Mouse (Mus musculus) macrophage (primary cell): ENCODE measurements around the gene Tff3. TPM values are rescaled to one million over a fixed set of nuclear protein-coding genes. Genes with fewer than 3 reads are reported as not detected.

Source experiments
- H3K27ac ChIP-seq: fragments of 350-480 bp; formaldehyde crosslinking; 2 replicates; pipeline ENCODE4 v1.9.0; 2021
- H3K36me3 ChIP-seq: fragments of 350-480 bp; formaldehyde crosslinking; 2 replicates; pipeline ENCODE4 v1.9.0; 2021; ENCODE audit errors: inconsistent target
- H3K4me3 ChIP-seq: fragments of 350-480 bp; formaldehyde crosslinking; 2 replicates; pipeline ENCODE4 v1.9.0; 2021; ENCODE audit errors: inconsistent target
- H3K79me2 ChIP-seq: fragments of 350-480 bp; formaldehyde crosslinking; 2 replicates; pipeline ENCODE4 v1.9.0; 2021; ENCODE audit errors: inconsistent target
- WGBS: methylation state at CpG from one replicate; pipeline ENCODE4 v1.1.7; 2026; ENCODE audit warnings: inconsistent platforms; ENCODE audit not compliant: missing documents; 5-methylcytosine and 5-hydroxymethylcytosine counted together
- polyA plus RNA-seq: library from polyadenylated mRNA; stranded (reverse); fragments of 250-400 nt; gene quantifications from 3 replicates; pipeline ENCODE4 v1.2.4, GENCODE M21; 2018; ENCODE audit warnings: inconsistent platforms

Gene Tff3
- polyA plus RNA-seq, 1 experiment from 2014 or later, result not detected

DNA sequence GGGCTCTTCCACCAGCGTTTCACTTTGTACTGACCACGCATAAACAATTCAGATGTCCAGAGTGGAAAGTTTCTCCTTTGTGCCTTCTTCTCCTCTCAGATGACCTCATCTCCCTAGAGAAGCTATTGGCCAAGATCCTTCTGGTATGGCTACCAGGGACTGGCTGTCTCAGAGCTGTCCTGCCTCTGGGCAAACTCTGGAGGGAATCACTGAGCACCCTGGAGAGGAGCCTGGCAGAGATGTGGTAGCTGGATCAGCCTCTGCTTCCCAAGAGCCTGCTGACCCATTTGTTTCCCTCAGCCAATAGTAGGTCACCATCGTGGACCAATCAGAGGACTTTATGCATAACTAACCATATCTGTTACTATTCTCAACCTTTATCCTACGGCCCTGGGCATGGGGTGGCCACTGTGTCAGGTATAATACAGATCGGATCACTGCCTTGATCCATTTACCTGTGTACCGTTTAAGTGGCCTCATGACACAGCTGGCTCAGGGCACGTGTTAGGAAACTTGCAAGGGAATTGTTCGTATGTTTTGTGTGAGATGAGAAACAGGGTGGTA, 26.4 kb downstream of the Tff3 start:
- 87% methylated on average over 7 of the region's 8 CpGs for WGBS
- Histone ChIP-seq H3K79me2 (no peaks in the 10 kb centered on the region), H3K4me3 (no peak overlapping the region), H3K27ac (no peak overlapping the region), H3K36me3 (peaks cover 100% of the 10 kb centered on the region)

DNA sequence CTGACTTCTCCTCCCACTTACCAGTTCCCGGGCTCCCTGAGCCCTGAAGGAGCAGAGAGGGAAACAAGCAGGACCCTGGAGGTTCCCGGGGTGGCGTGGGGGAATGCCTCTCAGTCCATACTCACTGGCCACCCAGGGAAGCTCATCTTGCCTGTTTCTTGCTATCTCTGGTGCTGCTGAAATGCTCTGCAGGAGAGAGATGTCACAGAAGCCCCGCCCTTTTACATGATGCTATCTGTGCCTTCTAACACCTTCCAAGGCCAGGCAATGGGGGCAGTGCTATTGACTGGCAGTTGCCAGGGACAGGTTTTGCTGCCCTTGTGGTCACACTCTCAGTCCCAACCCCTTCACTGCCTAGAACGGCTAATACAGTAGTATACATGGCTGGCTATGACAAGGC, 30.7 kb downstream of the Tff3 start:
- Histone ChIP-seq H3K27ac (no peak overlapping the region), H3K36me3 (peaks cover 100% of the 10 kb centered on the region), H3K4me3 (no peak overlapping the region), H3K79me2 (peaks cover under 1% of the 10 kb centered on the region; the same call in 1 of the 2 replicates)
- WGBS, result 94% methylated on average over 5 of the region's 5 CpGs

DNA sequence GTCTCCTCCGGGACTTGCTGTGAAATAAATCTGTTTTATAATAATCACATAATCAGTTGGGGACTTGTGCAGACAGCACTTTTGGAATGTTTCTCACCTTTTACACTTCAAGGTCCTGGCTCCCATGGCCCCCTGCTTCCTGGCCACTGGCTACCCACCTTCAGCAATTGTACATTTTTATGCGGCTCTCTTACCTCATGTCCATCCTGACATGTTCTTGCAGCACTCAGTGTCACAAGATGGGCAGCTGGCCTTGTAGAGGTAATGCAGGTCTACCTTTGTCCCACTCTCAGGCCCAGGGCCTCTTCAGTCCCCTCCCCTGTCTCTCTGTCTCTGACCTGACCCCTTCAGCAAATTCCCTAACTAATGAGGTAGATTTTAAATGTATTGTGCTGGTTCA, 32.6 kb downstream of the Tff3 start:
- Histone ChIP-seq H3K4me3 (no peak overlapping the region), H3K27ac (no peak overlapping the region), H3K36me3 (peaks cover 100% of the 10 kb centered on the region), H3K79me2 (peaks cover 18% of the 10 kb centered on the region; the same call in 1 of the 2 replicates)
- WGBS, result 100% methylated on average over 2 of the region's 2 CpGs

DNA sequence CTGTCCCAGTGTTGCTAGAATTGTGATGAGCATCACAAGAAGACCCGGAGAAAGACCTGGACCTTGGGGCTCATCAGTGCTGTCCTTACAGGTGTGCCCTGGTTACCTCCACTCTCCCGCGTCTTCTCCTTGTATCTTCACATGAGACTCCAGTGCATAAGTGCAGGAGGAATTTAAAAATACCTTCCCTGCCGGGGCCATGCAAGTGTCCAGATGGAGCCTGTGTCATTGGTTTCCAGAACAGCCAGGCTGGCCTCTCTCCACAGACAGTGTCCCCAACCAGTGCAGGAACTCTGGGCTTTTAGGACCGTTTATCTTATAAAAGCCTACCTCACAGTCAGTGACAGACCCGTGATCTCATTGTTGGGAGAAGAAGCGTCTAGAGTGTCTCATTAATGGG, 33.9 kb downstream of the Tff3 start:
- no peak overlapping the region for H3K27ac ChIP-seq
- H3K36me3 ChIP-seq, result peaks cover 99% of the 10 kb centered on the region
- H3K79me2 ChIP-seq, result peaks cover 32% of the 10 kb centered on the region
- no peak overlapping the region for H3K4me3 ChIP-seq
- 94% methylated on average over 7 of the region's 7 CpGs for WGBS

DNA sequence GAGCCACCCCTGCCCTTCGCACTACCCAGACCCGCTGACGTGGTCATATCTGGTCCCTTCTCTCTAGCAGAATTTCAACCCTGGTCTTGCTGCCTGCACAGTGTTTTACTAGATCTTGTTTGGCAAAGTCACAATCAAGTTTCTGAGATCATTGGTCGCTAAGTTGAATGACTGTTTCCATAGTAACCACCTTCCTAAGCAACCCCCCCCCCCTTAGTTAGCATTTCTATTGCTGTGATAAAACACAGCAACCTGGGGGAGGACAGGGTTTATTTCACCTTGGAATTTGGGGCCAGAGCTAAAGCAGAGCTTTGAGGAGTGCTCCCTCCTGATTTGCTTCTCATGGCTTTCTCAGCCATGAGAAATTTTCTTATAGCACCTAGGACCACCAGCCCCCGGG, 34.7 kb downstream of the Tff3 start:
- 91% methylated on average over 5 of the region's 5 CpGs for WGBS
- Histone ChIP-seq H3K4me3 (no peak overlapping the region), H3K27ac (no peak overlapping the region), H3K79me2 (peaks cover 39% of the 10 kb centered on the region), H3K36me3 (peaks cover 96% of the 10 kb centered on the region)

DNA sequence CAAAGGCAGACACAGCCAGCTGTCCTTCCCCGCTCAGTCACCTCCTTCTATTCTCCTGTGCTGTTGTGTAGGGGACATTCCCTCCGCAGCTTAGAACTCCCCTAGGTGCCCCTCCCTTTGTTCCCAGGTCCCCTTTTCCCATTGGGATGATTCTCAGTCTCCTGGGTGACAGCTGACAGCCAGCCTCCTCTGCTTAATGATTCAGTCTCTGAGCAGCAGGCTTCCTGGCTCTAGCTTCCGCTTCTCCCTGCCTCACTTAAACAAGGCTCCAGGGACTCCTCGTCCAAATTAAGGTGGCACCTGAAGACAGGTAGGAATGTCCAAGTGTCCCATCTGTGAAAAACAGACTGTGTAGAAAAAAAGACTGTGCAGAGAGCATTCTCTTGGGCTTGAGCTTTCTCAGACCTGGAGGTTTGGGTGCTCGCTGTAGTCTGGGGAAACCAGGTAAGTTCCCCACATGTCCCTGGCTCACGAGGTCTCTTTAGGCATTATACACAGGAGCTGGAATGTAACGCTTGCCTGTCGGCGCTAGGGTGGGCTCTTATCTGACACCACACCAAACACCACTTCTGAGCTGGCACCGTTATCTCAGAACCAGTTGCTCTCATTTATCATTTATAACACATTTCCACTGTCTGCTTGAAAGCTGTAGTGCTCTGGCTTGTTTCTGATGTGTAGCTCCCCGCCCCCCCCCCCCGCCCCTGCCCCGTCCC, 38.3 kb downstream of the Tff3 start:
- Histone ChIP-seq H3K4me3 (no peak overlapping the region), H3K27ac (no peak overlapping the region), H3K36me3 (peaks cover 70% of the 10 kb centered on the region), H3K79me2 (peaks cover 76% of the 10 kb centered on the region)
- 90% methylated on average over 12 of the region's 13 CpGs for WGBS

DNA sequence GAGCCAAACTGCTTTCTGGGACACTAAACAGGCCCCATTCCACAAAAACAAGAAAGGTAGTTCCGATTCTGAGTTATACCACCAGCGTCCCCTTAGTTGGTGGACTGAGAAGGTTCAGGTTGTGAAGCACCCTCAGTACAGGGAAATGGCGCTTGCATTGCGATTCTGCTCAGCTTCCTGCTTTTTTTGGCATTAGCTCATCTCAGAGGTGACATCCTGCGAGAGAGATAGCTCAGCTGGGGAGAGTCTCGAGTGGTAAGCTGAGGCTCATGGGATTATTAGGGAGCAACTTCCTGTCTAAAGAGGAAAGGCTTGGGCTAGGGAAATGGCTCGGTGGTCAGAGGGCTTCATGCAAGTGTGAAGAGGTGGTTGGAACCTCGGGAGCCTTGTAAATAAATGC, 39.6 kb downstream of the Tff3 start:
- H3K4me3 ChIP-seq, result no peak overlapping the region
- H3K27ac ChIP-seq, result 0 out of 2 replicates have a peak overlapping the region, but pooled peaks have one; percentile 7
- H3K79me2 ChIP-seq, result peaks cover 89% of the 10 kb centered on the region
- WGBS, result 63% methylated on average over 8 of the region's 8 CpGs
- peaks cover 57% of the 10 kb centered on the region for H3K36me3 ChIP-seq

DNA sequence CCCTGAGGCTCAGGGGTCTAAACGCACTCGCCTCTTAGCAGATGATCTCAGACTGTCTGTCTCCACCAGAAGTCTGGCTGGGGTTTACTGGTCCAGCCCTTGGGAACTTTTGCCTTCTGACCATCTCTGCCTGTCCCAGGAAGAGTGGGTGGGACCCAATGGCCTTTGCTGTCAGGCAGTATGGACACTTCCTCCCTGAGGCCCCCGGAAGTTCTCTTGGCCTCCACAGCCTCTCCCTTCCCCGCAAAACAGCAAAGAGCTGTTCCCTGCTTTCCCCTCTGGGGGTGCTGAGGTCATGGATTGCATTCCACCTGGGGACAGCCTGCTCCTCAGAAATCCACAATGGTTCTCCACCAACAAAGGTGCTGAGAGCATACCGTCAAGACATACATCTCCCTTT, 40.7 kb downstream of the Tff3 start:
- H3K79me2 ChIP-seq, result peaks cover 99% of the 10 kb centered on the region
- H3K27ac ChIP-seq, result no peak overlapping the region
- H3K4me3 ChIP-seq, result no peak overlapping the region
- WGBS, result 54% methylated on average over 5 of the region's 5 CpGs
- peaks cover 54% of the 10 kb centered on the region for H3K36me3 ChIP-seq

DNA sequence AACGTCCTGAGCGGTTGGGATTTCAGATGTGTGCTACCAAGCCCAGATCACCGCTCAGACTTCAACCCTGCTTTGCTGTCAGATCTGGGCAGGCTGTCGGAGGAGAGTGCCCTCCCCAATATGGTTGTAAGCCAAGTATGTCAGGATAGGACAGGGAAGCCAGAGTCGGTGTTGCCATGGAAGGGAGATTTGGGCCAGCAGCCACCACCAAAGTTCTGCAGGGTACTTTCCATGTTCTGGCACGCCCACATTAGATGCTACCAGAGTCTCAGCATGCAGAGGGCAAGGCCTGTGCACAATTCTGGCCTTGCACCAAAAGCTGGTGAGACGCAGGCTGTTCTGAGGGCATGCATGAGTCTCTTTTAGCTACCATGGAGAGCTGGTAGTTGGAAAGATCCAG, 43.2 kb downstream of the Tff3 start:
- H3K79me2 ChIP-seq, result peaks cover 100% of the 10 kb centered on the region
- no peak overlapping the region for H3K27ac ChIP-seq
- H3K36me3 ChIP-seq, result peaks cover 48% of the 10 kb centered on the region
- WGBS, result 96% methylated on average over 7 of the region's 7 CpGs
- no peak overlapping the region for H3K4me3 ChIP-seq

DNA sequence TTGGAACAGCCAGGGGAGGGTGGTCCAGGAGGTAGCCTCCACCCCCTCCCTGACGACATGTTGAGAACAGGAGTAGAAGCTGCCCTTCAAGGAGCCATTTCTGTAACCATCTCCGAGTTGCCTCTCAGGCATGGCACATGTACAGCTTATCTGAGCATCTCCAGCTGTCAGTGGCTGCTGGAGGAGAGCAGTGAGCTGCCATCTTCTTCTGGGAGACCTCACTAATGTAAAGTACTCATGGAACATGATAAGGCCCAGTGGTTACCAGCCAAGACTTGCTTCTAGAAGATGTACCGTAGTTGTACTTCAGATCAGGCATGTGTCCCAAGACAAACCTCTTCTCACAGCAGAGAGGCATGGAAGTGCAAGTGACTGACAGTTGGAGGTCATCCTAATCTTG, 43.9 kb downstream of the Tff3 start:
- H3K36me3 ChIP-seq, result peaks cover 41% of the 10 kb centered on the region
- no peak overlapping the region for H3K27ac ChIP-seq
- no peak overlapping the region for H3K4me3 ChIP-seq
- 90% methylated on average over 3 of the region's 3 CpGs for WGBS
- peaks cover 100% of the 10 kb centered on the region for H3K79me2 ChIP-seq

DNA sequence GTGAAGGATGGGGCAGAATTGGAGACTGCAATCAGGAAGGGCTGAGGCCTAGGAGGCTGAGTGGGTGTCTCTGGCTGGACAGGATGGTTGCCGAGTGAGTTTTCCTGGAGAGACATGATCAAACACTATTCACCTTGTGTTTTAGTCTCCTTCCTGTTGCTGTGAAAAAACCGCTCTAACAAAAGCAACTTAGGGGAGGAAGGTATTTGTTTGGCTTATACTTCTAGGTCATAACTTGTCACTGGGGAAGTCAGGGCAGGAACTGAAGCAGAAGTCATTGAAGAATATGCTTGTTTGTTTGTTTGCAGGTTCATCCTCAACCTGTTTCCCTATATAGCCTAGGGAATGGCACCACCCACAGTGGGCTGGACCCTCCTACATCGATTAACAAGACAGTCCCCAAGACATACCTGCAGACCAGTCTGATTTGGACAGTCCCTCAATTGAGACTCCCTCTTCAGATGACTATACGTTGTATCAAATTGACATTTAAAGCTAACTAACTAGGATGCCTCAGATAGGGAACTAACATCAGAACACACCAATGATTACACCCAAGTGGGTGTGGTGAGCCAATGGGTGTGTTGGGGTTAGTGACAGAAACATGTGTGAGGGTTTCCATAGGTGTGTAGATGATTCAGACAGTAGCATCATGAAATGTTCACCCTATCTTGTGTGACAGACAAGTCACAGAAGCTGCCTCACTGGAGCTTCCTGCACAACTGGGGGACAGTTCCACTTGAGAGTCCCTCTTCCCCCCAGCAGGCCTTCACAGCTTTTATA, 47.0 kb downstream of the Tff3 start:
- Histone ChIP-seq H3K4me3 (no peak overlapping the region), H3K36me3 (peaks cover 53% of the 10 kb centered on the region), H3K27ac (no peak overlapping the region), H3K79me2 (peaks cover 100% of the 10 kb centered on the region)
- WGBS, result 100% methylated on average over 3 of the region's 4 CpGs

DNA sequence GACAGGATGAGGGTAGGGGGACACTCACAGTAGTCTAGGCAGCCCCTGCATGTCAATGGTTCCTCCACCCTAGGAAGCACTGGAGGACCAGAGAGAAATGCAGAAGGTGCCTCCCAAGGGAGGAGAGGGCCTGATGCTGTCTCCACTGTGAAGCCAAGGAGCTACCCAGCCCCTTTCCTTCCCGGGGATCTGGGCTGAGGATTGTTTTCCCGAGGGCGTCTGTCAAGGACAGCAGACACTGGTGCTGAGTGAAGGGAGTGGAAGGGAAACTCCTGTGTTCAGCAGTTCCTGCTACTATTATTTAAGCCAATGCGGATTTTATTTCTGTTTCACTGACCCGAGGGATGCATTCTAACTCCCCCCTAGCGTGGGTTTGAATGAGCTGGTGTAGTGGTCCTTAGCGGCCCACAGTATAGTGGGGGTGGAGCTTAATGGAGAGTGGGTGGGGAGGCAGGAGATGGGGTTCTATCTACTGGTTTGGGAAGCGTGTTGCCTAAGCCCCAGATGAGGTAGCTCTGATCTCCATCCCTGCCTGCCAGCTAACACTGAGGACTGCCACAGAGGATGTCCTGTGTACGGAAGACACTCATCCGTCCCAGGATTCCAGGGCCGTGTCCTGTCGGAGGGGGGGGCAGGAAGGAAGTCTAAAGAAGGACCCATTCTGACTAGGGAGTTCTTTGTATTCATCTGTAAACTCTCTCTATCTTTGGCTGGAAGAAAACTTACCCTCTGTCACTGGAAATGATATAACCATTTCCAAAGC, 50.2 kb downstream of the Tff3 start:
- Histone ChIP-seq H3K79me2 (peaks cover 100% of the 10 kb centered on the region), H3K4me3 (no peak overlapping the region), H3K36me3 (peaks cover 41% of the 10 kb centered on the region), H3K27ac (no peak overlapping the region)
- WGBS, result 90% methylated on average over 12 of the region's 12 CpGs

DNA sequence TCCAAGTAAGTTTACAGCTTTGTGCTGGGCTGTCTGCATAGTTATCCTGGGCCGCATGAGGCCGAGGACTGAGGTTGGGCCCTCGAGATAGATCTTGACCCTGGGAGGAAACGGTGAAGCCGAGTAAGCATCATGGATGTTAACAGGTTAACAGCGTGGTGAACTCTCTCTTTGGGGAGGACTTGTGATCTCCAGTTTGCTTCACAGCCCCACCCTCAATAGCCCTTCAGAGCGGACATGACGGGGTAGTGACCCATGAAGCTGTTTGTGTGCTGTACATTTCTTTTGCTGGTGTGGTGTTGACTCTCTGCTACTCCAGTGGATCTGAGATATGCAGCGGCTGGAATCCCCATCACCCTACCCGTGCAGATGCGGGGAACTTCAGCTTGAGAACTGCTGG, 50.9 kb downstream of the Tff3 start:
- Histone ChIP-seq H3K27ac (no peak overlapping the region), H3K79me2 (peaks cover 100% of the 10 kb centered on the region), H3K4me3 (no peak overlapping the region), H3K36me3 (peaks cover 34% of the 10 kb centered on the region)
- 98% methylated on average over 11 of the region's 11 CpGs for WGBS

DNA sequence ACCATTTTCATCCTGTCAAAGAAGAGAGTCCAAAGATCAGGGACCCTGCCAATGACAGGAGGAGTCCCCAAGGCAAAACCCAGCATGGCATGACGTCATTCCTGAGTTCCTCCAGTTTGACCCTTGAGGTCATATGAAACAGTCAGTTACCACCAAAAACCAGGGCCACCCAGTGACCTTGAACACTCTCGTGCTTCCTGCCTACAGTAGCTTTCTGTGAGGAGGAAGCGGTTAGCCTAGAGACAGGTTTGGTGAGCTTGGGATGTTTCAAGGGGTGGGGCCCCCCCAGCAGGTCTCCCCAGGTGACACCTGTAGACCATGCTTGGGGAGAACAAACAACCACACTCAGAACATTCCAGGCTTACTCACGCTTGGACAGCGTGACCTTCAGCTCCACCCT, 51.9 kb downstream of the Tff3 start:
- Histone ChIP-seq H3K27ac (no peak overlapping the region), H3K79me2 (peaks cover 100% of the 10 kb centered on the region), H3K4me3 (no peak overlapping the region), H3K36me3 (peaks cover 29% of the 10 kb centered on the region)
- WGBS, result 78% methylated on average over 5 of the region's 5 CpGs
